Mouse (Mus musculus) natural killer cell, adult 2 months (primary cell): ENCODE results near the gene Trip11.

Experiments used
- DNase-seq, 2 experiments: peaks; one replicate each; pipeline ENCODE4 v3.0.0; 2022; ENCODE audit warnings: low spot score in 2 of 2

Trip11 gene

DNA sequence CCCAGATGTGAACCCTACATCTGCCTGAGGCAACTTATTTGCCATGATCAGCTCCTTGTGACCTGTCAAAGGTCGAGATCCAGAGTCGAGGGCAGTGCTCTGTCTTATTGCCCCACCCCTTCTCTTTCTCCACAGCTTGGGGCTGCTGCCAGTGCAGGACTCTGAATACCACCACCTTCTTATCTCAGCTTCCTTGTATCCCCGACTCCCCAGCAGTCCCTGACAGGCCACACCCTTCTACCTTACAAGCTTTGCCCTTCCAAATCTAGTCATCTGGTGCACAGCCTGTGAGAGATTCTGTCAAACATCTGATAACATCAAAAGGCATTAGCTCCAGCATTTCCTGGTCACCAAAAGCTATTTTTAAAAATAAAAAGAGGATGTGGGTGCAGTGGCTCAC, 91.5 kb downstream of the Trip11 start:
- DNase-seq, result no peak

GRCm38 (mm10) chr12:101819570-101819969, 93.5 kb downstream of the Trip11 start:
- no peak for DNase-seq

- DNase-seq, result no peak
Measured at GRCm38 (mm10) chr12:101818608-101819370, 94.3 kb downstream of the Trip11 start, which contains the start of gene Fbln5. TSS of gene Fbln5 (minus strand) at chr12:101819055.

DNA sequence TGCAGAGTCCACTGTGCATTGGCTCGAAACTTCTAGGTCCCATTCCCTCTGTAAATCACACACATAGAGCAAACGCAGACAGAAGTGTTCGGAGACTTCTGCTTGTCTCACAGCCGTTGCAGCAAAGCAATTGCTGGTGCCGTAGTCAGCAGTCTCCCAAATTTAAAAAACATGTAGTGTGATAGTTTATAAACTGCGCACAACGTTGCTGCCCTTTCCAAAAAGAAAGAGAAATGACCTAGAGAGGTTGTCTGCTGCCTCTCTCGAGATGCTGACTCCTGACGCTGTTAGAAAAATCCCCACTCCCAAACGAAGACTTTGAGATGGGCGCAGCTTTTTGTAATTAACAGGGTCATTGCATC, 94.8 kb downstream of the Trip11 start:
- no peak for DNase-seq

- DNase-seq, result peak in 1 of 2 experiments; percentile 3
Measured at GRCm38 (mm10) chr12:101816810-101817209, 96.3 kb downstream of the Trip11 start.

GRCm38 (mm10) chr12:101815796-101816195, 97.3 kb downstream of the Trip11 start:
- no peak for DNase-seq

DNA sequence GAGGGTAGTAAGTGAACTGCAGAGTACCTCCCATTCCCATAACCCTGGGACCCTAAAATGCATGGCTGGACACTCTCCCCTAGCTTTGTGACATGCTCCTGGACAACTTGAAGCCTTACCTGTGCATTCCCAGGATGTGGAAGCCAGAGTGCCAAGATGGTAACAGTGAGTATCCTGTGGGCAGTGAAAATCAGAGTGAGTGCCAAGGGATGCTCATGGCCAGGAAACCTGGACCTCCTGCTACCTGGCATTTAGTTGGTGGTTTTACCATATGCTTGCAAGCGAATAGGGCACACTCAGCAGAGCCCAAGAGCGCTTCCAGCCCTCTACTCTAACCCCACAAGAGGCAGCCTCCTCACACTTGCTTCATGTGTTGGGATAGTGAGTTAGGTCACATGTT, 98.6 kb downstream of the Trip11 start:
- no peak for DNase-seq

DNA sequence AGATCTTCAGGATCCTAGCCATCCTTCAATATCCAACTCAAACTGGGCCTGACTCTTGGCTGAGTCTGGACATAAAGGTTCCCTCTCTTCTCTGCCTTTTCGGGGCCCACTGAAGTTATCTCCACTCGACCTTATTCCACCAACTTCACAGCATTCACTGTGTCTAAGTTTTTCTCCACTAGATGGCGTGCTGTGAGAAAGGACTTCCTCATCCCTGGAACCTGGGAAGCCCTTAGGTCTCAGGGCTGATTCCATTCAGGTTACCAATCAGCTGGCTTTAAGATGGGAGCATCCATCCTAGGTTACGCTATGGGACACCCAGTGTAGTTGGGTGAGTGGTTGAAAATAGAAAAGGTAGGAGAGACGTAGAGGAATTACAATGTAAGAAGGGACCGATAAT, 101.9 kb downstream of the Trip11 start:
- DNase-seq, result no peak

DNA sequence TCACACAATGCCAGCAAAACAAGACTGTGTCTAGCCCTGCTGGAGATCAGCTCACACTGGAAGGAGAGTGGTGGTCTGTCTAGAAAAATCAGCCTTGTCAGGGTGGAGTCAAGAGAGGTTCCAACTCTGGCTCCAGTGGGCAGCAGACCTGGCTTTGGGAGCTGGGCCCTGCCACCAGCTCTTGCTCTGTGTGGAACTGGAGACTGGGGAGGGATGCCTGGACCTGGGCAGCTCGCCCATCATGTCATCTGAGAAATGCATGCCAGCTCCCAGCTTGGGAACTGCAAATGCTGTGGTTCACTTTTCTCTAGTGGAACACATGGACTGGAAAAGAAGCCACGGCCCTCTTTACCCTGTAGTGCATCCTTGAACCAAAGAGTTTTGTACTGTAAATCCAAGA, 102.6 kb downstream of the Trip11 start:
- no peak for DNase-seq

- no peak for DNase-seq
Measured at GRCm38 (mm10) chr12:101807400-101807799, 105.7 kb downstream of the Trip11 start.

DNA sequence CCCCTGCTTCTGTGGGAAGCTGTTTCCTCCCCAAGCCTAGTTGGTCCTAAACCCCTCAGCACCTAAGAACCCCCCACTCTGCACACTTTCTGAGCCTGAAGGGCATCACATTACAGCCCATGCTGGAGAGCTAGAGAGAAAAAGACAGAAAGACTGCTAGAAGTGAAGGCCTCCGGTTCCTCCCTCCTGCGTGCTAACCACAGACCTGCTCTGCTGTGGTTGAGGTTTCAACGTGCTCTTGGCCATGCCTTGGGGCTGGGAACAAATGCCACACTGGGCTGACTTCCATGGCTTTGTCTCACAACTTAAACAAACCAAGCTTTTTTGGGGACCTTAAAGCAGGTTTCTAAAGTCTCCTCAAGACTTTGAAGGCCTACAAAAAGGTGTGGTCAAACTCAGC, 110.6 kb downstream of the Trip11 start:
- DNase-seq, result no peak

DNA sequence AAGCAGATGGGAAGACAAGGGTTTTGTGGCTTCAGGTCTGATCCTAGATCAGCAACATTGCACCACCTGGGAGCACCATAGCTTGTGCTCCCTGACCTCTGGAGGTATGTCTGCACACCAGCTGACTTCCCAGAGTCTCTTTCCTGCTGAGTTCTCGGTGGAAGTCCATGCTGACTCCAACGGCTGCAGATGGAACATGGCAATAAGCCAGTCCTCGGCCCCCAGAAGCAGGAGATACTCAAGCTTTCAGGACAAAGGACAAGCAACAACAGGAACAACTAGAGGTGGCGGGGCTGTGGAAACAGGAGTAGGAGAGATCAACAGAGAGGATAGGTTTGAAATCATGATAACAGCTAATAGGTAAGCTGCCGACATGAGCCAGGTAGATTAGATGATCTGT, 111.3 kb downstream of the Trip11 start:
- DNase-seq, result no peak

GRCm38 (mm10) chr12:101801051-101801450, 112.0 kb downstream of the Trip11 start:
- no peak for DNase-seq

GRCm38 (mm10) chr12:101798189-101798922, 114.7 kb downstream of the Trip11 start:
- DNase-seq, result no peak

DNA sequence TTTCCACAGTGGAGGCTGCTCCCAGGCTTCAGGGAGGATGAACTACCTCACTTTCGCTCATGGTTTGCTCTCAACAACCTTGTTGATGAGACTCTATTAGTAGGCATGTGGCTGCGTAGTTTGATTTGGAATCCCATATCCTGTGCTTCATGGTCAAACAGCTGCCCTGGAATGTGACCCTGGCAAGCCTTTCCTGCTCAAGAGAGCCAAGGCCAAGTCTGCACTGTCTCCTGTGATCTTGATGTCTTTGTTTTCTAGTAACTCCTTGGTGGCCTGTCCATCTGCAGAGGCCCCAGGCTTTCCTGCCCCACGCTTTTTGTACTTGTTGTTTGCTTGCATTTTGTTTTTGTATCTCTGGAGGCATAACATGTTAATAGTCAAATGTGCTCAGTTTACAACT, 118.6 kb downstream of the Trip11 start:
- DNase-seq, result no peak

DNA sequence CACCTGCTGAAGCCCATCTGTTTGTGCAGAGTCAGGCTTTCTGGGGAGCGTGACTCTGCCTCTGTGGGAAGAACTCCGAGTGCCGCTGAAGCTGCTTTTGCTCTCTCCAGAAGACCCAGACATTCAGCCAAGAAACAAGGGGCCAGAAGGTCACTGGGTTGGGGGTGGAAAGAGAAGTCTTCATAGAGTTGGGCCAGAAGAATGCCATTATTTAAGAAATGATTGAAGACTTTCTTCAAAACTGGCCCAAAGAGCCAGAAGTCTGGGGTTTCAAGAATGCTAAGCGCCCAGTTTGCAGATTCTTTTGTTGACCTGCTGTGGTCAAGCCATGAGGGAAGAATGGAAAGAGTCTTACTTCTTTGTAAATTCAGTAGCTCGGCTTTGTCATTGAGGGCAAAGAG, 119.8 kb downstream of the Trip11 start:
- no peak for DNase-seq

- no peak for DNase-seq
Measured at GRCm38 (mm10) chr12:101792684-101793083, 120.4 kb downstream of the Trip11 start.

DNA sequence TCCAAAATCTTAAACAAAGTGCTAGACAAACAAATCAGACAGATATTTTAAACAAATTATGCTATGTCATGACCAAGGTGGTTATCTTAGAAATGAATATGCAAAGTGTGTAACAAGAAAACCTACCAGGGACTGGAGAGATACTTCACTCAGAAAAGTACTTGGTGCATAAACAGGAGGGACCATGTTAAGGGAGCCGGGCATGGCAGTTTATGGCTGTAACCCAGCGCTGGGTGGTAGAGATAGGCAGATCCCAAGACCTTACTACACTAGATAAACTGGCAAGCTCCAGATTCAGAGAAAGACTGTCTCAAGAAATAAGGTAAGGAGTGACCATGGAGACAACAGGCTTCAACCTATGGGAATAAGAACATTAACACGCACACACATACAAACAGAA, 123.3 kb downstream of the Trip11 start:
- no peak for DNase-seq

- no peak for DNase-seq
Measured at GRCm38 (mm10) chr12:101789250-101789649, 123.8 kb downstream of the Trip11 start.
